8 mouse cellular contexts compared by ENCODE assay signal in genomic region chr9:55540391-55540770, GRCm38 (mm10). TPM values are rescaled to one million over a fixed set of nuclear protein-coding genes. Genes with fewer than 3 reads are reported as not detected.
A peak's percentile ranks its signal among the peaks of the same experiment; 100 is the strongest.
DNase-seq lines count a peak whose midpoint lies in the region.

No protein-coding gene starts in this region.

- intact Hi-C loops in gastrocnemius, postnatal 14 days (cut with DNase I; ENCODE audit: low total_unique reads) = no loop called here

- peak; percentile 6 for DNase-seq in cerebellum, adult 11-12 months
- no peak for DNase-seq in cerebellum, postnatal 4 days (ENCODE audit: low spot score in 2 of 2)
- peak; percentile 22 for DNase-seq in thymus, postnatal 4 days
- DNase-seq in thymus, postnatal 10 days (ENCODE audit: low spot score in 2 of 2) = no peak
- peak; percentile 59 for DNase-seq in limb, embryonic 10.5 days (ENCODE audit: low spot score)
- peak; percentile 21 for DNase-seq in splenic B cell, adult 2 months (ENCODE audit: low read depth, low spot score)
- DNase-seq in gastrocnemius, postnatal 14 days = no peak
- no peak for DNase-seq in urinary bladder, postnatal 25 days (ENCODE audit: low spot score)

- H3K4me1 ChIP-seq in limb, embryonic 10.5 days = peaks cover 66% of the 10 kb centered on the region

- under 1% methylated on average over 12 of the region's 12 CpGs for WGBS in limb, embryonic 10.5 days

- H3K36me3 ChIP-seq in limb, embryonic 10.5 days = no peaks in the 10 kb centered on the region
- no peaks in the 10 kb centered on the region for H3K36me3 ChIP-seq in splenic B cell, adult 2 months (ENCODE audit: control insufficient read depth, insufficient read depth, low read length, poor library complexity, severe bottlenecking)

- no peaks in the 10 kb centered on the region for H3K9me3 ChIP-seq in limb, embryonic 10.5 days (replicated peaks)

- peak overlapping the region; percentile 57 for H3K4me3 ChIP-seq in limb, embryonic 10.5 days

- peaks cover 92% of the 10 kb centered on the region for H3K27me3 ChIP-seq in limb, embryonic 10.5 days (ENCODE audit: low read depth, poor library complexity, severe bottlenecking)
- 0 out of 2 replicates have a peak, but pooled peaks cover 5% of the 10 kb centered on the region for H3K27me3 ChIP-seq in splenic B cell, adult 2 months (ENCODE audit: control insufficient read depth, insufficient read depth, low read length, poor library complexity, severe bottlenecking)

- peak overlapping the region; percentile 74 for H3K27ac ChIP-seq in limb, embryonic 10.5 days

RNA-seq across cellular contexts. Expression of gene Isl2, which starts 1.9 kb away (rescaled TPM):
- 2.5 and 3.4 TPM in 2 replicates for polyA plus RNA-seq in limb, embryonic 10.5 days (2016; fragmentation: Nextera tagmentation; extraction: Ambion mirVana)
- not detected for total RNA-seq in gastrocnemius, postnatal 14 days (2021)

RNA-seq across cellular contexts. Expression of gene Etfa, which starts 28.3 kb away (rescaled TPM):
- 147 and 170 TPM in 2 replicates for polyA plus RNA-seq in limb, embryonic 10.5 days (2016; fragmentation: Nextera tagmentation; extraction: Ambion mirVana)
- total RNA-seq in gastrocnemius, postnatal 14 days (2021) = 100 to 1,000 TPM; 229 to 279 TPM

Comparison
In these comparisons a context has a peak if more than half of its experiments do, and no peak if none do; other contexts are left out.
1. DNase-seq: peak in cerebellum, adult 11-12 months (single experiment), thymus, postnatal 4 days (single experiment), limb, embryonic 10.5 days (single experiment) and splenic B cell, adult 2 months (single experiment); none in cerebellum, postnatal 4 days (0 of 2), thymus, postnatal 10 days (0 of 2), gastrocnemius, postnatal 14 days (single experiment) and urinary bladder, postnatal 25 days (single experiment).